Mouse (Mus musculus) lung, postnatal 0 days (tissue): ENCODE measurements at regions not wholly inside any gene's neighbourhood (a gene's known extent, or its start where the extent isn't known, plus 50 kb on each side); places are given as distances from the start of the nearest gene placed in this dataset.
A peak's percentile ranks its signal among the peaks of the same experiment; 100 is the strongest.

ENCODE experiments used
- ATAC-seq: fragments of 200-750 bp; cut with Nextera tagmentation; 2 replicates; pipeline ENCODE4 v1.8.0; 2017; ENCODE audit warnings: moderate library complexity
- DNase-seq: peaks from one replicate; pipeline ENCODE4 v3.0.0-alpha.2; 2016; ENCODE audit warnings: low spot score
- H3K27ac ChIP-seq: fragments of 300-500 bp; sonication (generic); 2 replicates; pipeline ENCODE4 v1.5.1; 2014; ENCODE audit warnings: antibody characterized with exemption, mild to moderate bottlenecking, low read length, mixed read lengths
- H3K27me3 ChIP-seq: fragments of 300-500 bp; sonication (generic); replicated peaks from 2 replicates; pipeline ENCODE4 v1.6.1; 2014; ENCODE audit warnings: low read length, mixed read lengths; ENCODE audit not compliant: insufficient read depth
- H3K36me3 ChIP-seq: fragments of 300-500 bp; sonication (generic); 2 replicates; pipeline ENCODE4 v1.6.1; 2014; ENCODE audit warnings: low read length, mixed read lengths; ENCODE audit not compliant: insufficient read depth
- H3K4me1 ChIP-seq: fragments of 300-500 bp; sonication (generic); 2 replicates; pipeline ENCODE4 v1.6.1; 2014; ENCODE audit warnings: antibody characterized with exemption, low read depth, low read length, mixed read lengths; ENCODE audit not compliant: insufficient read depth
- H3K4me2 ChIP-seq: fragments of 300-500 bp; sonication (generic); replicated peaks from 2 replicates; pipeline ENCODE4 v1.6.1; 2014; ENCODE audit warnings: low read depth, mild to moderate bottlenecking, low read length, moderate library complexity, mixed read lengths
- H3K4me3 ChIP-seq: fragments of 300-500 bp; sonication (generic); 2 replicates; pipeline ENCODE4 v1.5.1; 2014; ENCODE audit warnings: low read depth, low read length
- H3K9ac ChIP-seq: fragments of 300-500 bp; sonication (generic); replicated peaks from 2 replicates; pipeline ENCODE4 v1.6.1; 2014; ENCODE audit warnings: low read depth, mild to moderate bottlenecking
- H3K9me3 ChIP-seq: fragments of 300-500 bp; sonication (generic); 2 replicates; pipeline ENCODE4 v1.6.1; 2016; ENCODE audit warnings: low read length, mixed read lengths
- CTCF ChIP-seq: IDR thresholded peaks from 2 replicates; pipeline ENCODE4 v1.5.1; 2016; ENCODE audit warnings: antibody characterized with exemption, mild to moderate bottlenecking
- EP300 ChIP-seq: IDR thresholded peaks from 2 replicates; pipeline ENCODE4 v1.6.1; 2016; ENCODE audit warnings: antibody characterized with exemption, mild to moderate bottlenecking, control low read depth
- WGBS: fragments of 180-500 bp; shearing (Covaris S2); extraction: QIAGEN DNeasy Blood & Tissue Kit; methylation state at CpG from one replicate; pipeline ENCODE4 v1.1.7; 2014; 5-methylcytosine and 5-hydroxymethylcytosine counted together

- ATAC-seq (no peak), DNase-seq (no peak)
- Histone ChIP-seq H3K9me3 (no peaks in the 10 kb centered on the region), H3K4me1 (no peaks in the 10 kb centered on the region), H3K9ac (no peak overlapping the region), H3K4me2 (no peak overlapping the region), H3K27me3 (no peaks in the 10 kb centered on the region), H3K4me3 (no peak overlapping the region), H3K27ac (no peak overlapping the region), H3K36me3 (no peaks in the 10 kb centered on the region)
- 34% methylated on average over 13 of the region's 13 CpGs for WGBS
- no peak for TF ChIP-seq CTCF
Measured at GRCm38 (mm10) chr7:136480641-136481202, 413.7 kb upstream of the Mgmt start.

- DNase-seq = no peak
- H3K27me3 ChIP-seq = 0 out of 2 replicates have a peak, but pooled peaks cover 7% of the 10 kb centered on the region
- no peak overlapping the region for H3K4me2 ChIP-seq
- no peak for ATAC-seq
- no peaks in the 10 kb centered on the region for H3K9me3 ChIP-seq
- TF ChIP-seq EP300 = no peak
- no peak for TF ChIP-seq CTCF
- no peaks in the 10 kb centered on the region for H3K4me1 ChIP-seq
- H3K9ac ChIP-seq = no peak overlapping the region
- H3K27ac ChIP-seq = no peak overlapping the region
- H3K4me3 ChIP-seq = no peak overlapping the region
- no peaks in the 10 kb centered on the region for H3K36me3 ChIP-seq
Measured at GRCm38 (mm10) chr7:136483237-136483636, 411.2 kb upstream of the Mgmt start.

- TF ChIP-seq EP300 = no peak
- no peak for TF ChIP-seq CTCF
- DNase-seq (no peak), ATAC-seq (no peak)
- no peak overlapping the region for H3K4me2 ChIP-seq
- no peaks in the 10 kb centered on the region for H3K9me3 ChIP-seq
- no peak overlapping the region for H3K9ac ChIP-seq
- H3K4me1 ChIP-seq = no peaks in the 10 kb centered on the region
- no peaks in the 10 kb centered on the region for H3K36me3 ChIP-seq
- 45% methylated on average over 5 of the region's 5 CpGs for WGBS
- H3K27me3 ChIP-seq = 0 out of 2 replicates have a peak, but pooled peaks cover 7% of the 10 kb centered on the region
- H3K27ac ChIP-seq = no peak overlapping the region
- H3K4me3 ChIP-seq = no peak overlapping the region
Measured at GRCm38 (mm10) chr7:136487556-136487955, 406.9 kb upstream of the Mgmt start.

- no peak for DNase-seq
- 46% methylated on average over 3 of the region's 3 CpGs for WGBS
- no peaks in the 10 kb centered on the region for H3K27me3 ChIP-seq
Measured at GRCm38 (mm10) chr7:136494862-136495261, 399.6 kb upstream of the Mgmt start.

GRCm38 (mm10) chr7:136496335-136497242, 397.8 kb upstream of the Mgmt start:
- H3K4me3 ChIP-seq = no peak overlapping the region
- 0 out of 2 replicates have a peak, but pooled peaks cover 5% of the 10 kb centered on the region for H3K27me3 ChIP-seq
- DNase-seq (peak; percentile 8), ATAC-seq (peak; percentile 21)
- 52% methylated on average over 19 of the region's 19 CpGs for WGBS
- no peaks in the 10 kb centered on the region for H3K36me3 ChIP-seq
- TF ChIP-seq CTCF = no peak
- no peak for TF ChIP-seq EP300
- peak overlapping the region; percentile 2; the same call in 1 of the 2 replicates for H3K4me2 ChIP-seq
- H3K27ac ChIP-seq = no peak overlapping the region
- H3K9ac ChIP-seq = no peak overlapping the region
- no peaks in the 10 kb centered on the region for H3K9me3 ChIP-seq
- H3K4me1 ChIP-seq = no peaks in the 10 kb centered on the region

More at GRCm38 (mm10) chr7:136494862-136495261, 399.6 kb upstream of the Mgmt start:
- no peaks in the 10 kb centered on the region for H3K4me1 ChIP-seq
- no peak overlapping the region for H3K9ac ChIP-seq
- no peak overlapping the region for H3K27ac ChIP-seq
- H3K4me3 ChIP-seq = no peak overlapping the region
- ATAC-seq = no peak
- H3K36me3 ChIP-seq = no peaks in the 10 kb centered on the region
- H3K4me2 ChIP-seq = no peak overlapping the region
- H3K9me3 ChIP-seq = no peaks in the 10 kb centered on the region
- TF ChIP-seq CTCF (no peak), EP300 (no peak)

GRCm38 (mm10) chr7:136500059-136500458, 394.4 kb upstream of the Mgmt start:
- WGBS = 89% methylated on average over 4 of the region's 4 CpGs
- no peak overlapping the region for H3K4me3 ChIP-seq
- H3K27me3 ChIP-seq = 0 out of 2 replicates have a peak, but pooled peaks cover 5% of the 10 kb centered on the region
- TF ChIP-seq CTCF (no peak), EP300 (no peak)
- no peak overlapping the region for H3K9ac ChIP-seq
- no peak overlapping the region for H3K27ac ChIP-seq
- no peak overlapping the region for H3K4me2 ChIP-seq
- H3K9me3 ChIP-seq = no peaks in the 10 kb centered on the region
- no peak for DNase-seq
- no peak for ATAC-seq
- no peaks in the 10 kb centered on the region for H3K36me3 ChIP-seq
- peaks cover 4% of the 10 kb centered on the region; the same call in 1 of the 2 replicates for H3K4me1 ChIP-seq
